Mouse (Mus musculus): ENCODE results near the gene Olfr1028. TPM values are rescaled to one million over a fixed set of nuclear protein-coding genes. Genes with fewer than 3 reads are reported as not detected.

Gene Olfr1028
- not detected for total RNA-seq (2021)
- long read RNA-seq: 0 reads

DNA sequence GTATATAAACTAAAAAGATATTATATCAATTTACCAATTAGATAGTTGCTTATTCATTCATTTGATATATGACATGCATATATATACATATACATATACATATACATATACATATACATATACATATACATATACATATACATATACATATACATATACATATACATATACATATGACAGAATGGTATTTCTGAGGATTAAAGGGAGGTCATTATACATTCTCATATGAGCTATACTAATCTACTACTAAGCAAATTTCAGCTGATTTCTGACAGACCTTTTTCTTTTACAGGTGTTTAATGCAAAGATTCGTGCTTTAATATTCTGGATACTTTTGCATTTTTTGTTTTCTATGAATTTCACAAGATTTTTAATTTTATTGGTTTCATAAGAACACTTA lies at the start of gene Olfr1028:
Gene Olfr1028 (plus strand): TSS at position 301 of the 400 bp plus-strand sequence.
- DNase-seq (ENCODE audit: low spot score in 2 of 2): no peak

- DNase-seq (ENCODE audit: low spot score in 2 of 2): no peak
Observed at GRCm38 (mm10) chr2:85904952-85905351, 45.3 kb upstream of the Olfr1028 start, which contains the start of gene Olfr1024. Olfr1024 (minus strand) TSS chr2:85905052.

- DNase-seq (ENCODE audit: low spot score in 2 of 2): no peak
Observed at GRCm38 (mm10) chr2:85913197-85913596, 37.0 kb upstream of the Olfr1028 start.

- no peak for DNase-seq (ENCODE audit: low spot score in 2 of 2)
Observed at GRCm38 (mm10) chr2:85914893-85915292, 35.3 kb upstream of the Olfr1028 start, which contains the start of gene Olfr1025-ps1. Olfr1025-ps1 (plus strand) TSS chr2:85915193.

GRCm38 (mm10) chr2:85921258-85921657 lies 29.0 kb upstream of the Olfr1028 start, which contains the start of gene Olfr1026:
Olfr1026 (plus strand) TSS chr2:85921558.
- DNase-seq (ENCODE audit: low spot score in 2 of 2): no peak

- DNase-seq (ENCODE audit: low spot score in 2 of 2): no peak
Observed at GRCm38 (mm10) chr2:85973595-85973994, 23.4 kb downstream of the Olfr1028 start, which contains the start of gene Olfr1029. Olfr1029 (plus strand) TSS chr2:85973895.

DNA sequence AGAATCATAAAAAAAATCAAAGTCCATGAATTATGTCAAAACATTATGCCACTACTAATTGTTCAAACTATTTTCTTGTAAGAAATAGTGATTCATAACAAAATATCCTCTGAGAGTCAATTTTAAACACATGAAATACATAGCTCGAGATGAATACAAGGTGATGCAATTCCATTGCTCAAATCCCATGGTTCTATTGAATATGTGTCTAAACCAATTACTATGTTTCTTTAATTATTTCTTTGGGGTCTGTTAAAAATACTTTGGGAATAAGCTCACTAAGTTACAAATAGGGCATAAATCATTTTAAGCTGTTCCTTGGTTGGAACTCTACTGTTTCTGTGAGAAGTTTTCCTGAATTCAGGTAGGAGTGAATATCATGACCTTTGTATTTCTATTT lies 28.7 kb downstream of the Olfr1028 start, which contains the start of gene Olfr1030:
Gene Olfr1030 (plus strand): TSS at position 301 of the 400 bp plus-strand sequence.
- no peak for DNase-seq (ENCODE audit: low spot score in 2 of 2)

- no peak for DNase-seq (ENCODE audit: low spot score in 2 of 2)
Observed at GRCm38 (mm10) chr2:85990004-85990403, 39.8 kb downstream of the Olfr1028 start, which contains the start of gene Olfr1031. Olfr1031 (plus strand) TSS chr2:85990304.

Other genes with a start within 250 kb of the Olfr1028 start
- gene Olfr1009, start 235.0 kb upstream of the Olfr1028 start, total RNA-seq (2021): not detected
- gene Olfr1012, start 187.7 kb upstream of the Olfr1028 start, total RNA-seq (2021): not detected
- not detected for gene Olfr1013, start 183.3 kb upstream of the Olfr1028 start, total RNA-seq (2021)
- not detected for gene Olfr1014, start 177.7 kb upstream of the Olfr1028 start, total RNA-seq (2021)
- not detected for gene Olfr1015, start 168.4 kb upstream of the Olfr1028 start, total RNA-seq (2021)
- not detected for gene Olfr1016, start 147.9 kb upstream of the Olfr1028 start, total RNA-seq (2021)
- not detected for gene Olfr1018, start 132.0 kb upstream of the Olfr1028 start, total RNA-seq (2021)
- not detected for gene Olfr1019, start 105.0 kb upstream of the Olfr1028 start, total RNA-seq (2021)
- not detected for gene Olfr1020, start 103.4 kb upstream of the Olfr1028 start, total RNA-seq (2021)
- gene Olfr1022, start 81.8 kb upstream of the Olfr1028 start, total RNA-seq (2021): not detected
- gene Olfr1023, start 64.8 kb upstream of the Olfr1028 start, total RNA-seq (2021): not detected
- gene Olfr1024, start 45.4 kb upstream of the Olfr1028 start, total RNA-seq (2021): not detected
- gene Olfr1025-ps1, start 35.2 kb upstream of the Olfr1028 start, total RNA-seq (2021): not detected
- not detected for gene Olfr1026, start 28.9 kb upstream of the Olfr1028 start, total RNA-seq (2021)
- gene Olfr1029, start 23.5 kb downstream of the Olfr1028 start, total RNA-seq (2021): not detected
- not detected for gene Olfr1030, start 28.8 kb downstream of the Olfr1028 start, total RNA-seq (2021)
- not detected for gene Olfr1031, start 39.9 kb downstream of the Olfr1028 start, total RNA-seq (2021)
- not detected for gene Olfr1032, start 55.1 kb downstream of the Olfr1028 start, total RNA-seq (2021)
- not detected for gene Olfr1033, start 70.2 kb downstream of the Olfr1028 start, total RNA-seq (2021)
- not detected for gene Olfr1034, start 95.4 kb downstream of the Olfr1028 start, total RNA-seq (2021)
- gene Olfr1036, start 123.6 kb downstream of the Olfr1028 start, total RNA-seq (2021): not detected
- not detected for gene Olfr1037, start 136.9 kb downstream of the Olfr1028 start, total RNA-seq (2021)
- not detected for gene Olfr1039, start 185.5 kb downstream of the Olfr1028 start, total RNA-seq (2021)
- not detected for gene Olfr1040, start 196.3 kb downstream of the Olfr1028 start, total RNA-seq (2021)
- not detected for gene Olfr1042, start 211.4 kb downstream of the Olfr1028 start, total RNA-seq (2021)
- gene Olfr1043, start 217.1 kb downstream of the Olfr1028 start, total RNA-seq (2021): not detected
- gene Olfr1044, start 227.4 kb downstream of the Olfr1028 start, total RNA-seq (2021): not detected
- not detected for gene Olfr52, start 235.2 kb downstream of the Olfr1028 start, total RNA-seq (2021)

Data from layer of hippocampus, postnatal 10 days (tissue).